In genomic region chr10:24614726-24615125, GRCm38 (mm10) we compare ENCODE assay signal across 22 mouse cellular contexts. TPM values are rescaled to one million over a fixed set of nuclear protein-coding genes. Genes with fewer than 3 reads are reported as not detected.
A peak's percentile ranks its signal among the peaks of the same experiment; 100 is the strongest.
DNase-seq lines count a peak whose midpoint lies in the region; ATAC-seq and TF ChIP-seq lines count a peak whose summit lies in the region.
"Had no signal": no experiment of that assay in that cellular context is flagged by ENCODE, and none has a peak within 500 bp of the region (broad histone marks: within the 10 kb centered on the region; RNA-seq: fewer than 3 reads in every experiment).

No protein-coding gene starts in this region.

- no peaks in the 10 kb centered on the region for H3K4me1 ChIP-seq in heart, embryonic 10.5 days
- H3K4me1 ChIP-seq in heart, embryonic 12.5 days (replicated peaks): peaks cover 7% of the 10 kb centered on the region; the same call in 1 of the 2 replicates
- no peaks in the 10 kb centered on the region for H3K4me1 ChIP-seq in intestine, embryonic 16.5 days (ENCODE audit: control insufficient read depth, insufficient read depth, low read length)
- H3K4me1 ChIP-seq in intestine, embryonic 15.5 days (replicated peaks): no peaks in the 10 kb centered on the region
- no peaks in the 10 kb centered on the region for H3K4me1 ChIP-seq in midbrain, embryonic 11.5 days (ENCODE audit: control insufficient read depth, insufficient read depth, low read length)
- no peaks in the 10 kb centered on the region for H3K4me1 ChIP-seq in midbrain, embryonic 15.5 days
- H3K4me1 ChIP-seq in intestine, postnatal 0 days (replicated peaks; ENCODE audit: control insufficient read depth, insufficient read depth, low read length): no peaks in the 10 kb centered on the region

- WGBS in heart, embryonic 10.5 days: 80% methylated on average over 4 of the region's 4 CpGs
- 81% methylated on average over 4 of the region's 4 CpGs for WGBS in heart, embryonic 12.5 days
- 84% methylated on average over 4 of the region's 4 CpGs for WGBS in intestine, embryonic 16.5 days
- 89% methylated on average over 4 of the region's 4 CpGs for WGBS in intestine, embryonic 15.5 days
- 85% methylated on average over 4 of the region's 4 CpGs for WGBS in midbrain, embryonic 11.5 days
- WGBS in midbrain, embryonic 15.5 days: 92% methylated on average over 4 of the region's 4 CpGs
- 70% methylated on average over 4 of the region's 4 CpGs for WGBS in intestine, postnatal 0 days

- no peaks in the 10 kb centered on the region for H3K9me3 ChIP-seq in heart, embryonic 10.5 days
- H3K9me3 ChIP-seq in heart, embryonic 12.5 days (replicated peaks): no peaks in the 10 kb centered on the region
- no peaks in the 10 kb centered on the region for H3K9me3 ChIP-seq in intestine, embryonic 16.5 days (ENCODE audit: control insufficient read depth, low read length)
- no peaks in the 10 kb centered on the region for H3K9me3 ChIP-seq in intestine, embryonic 15.5 days
- no peaks in the 10 kb centered on the region for H3K9me3 ChIP-seq in midbrain, embryonic 11.5 days (ENCODE audit: control insufficient read depth, low read length)
- no peaks in the 10 kb centered on the region for H3K9me3 ChIP-seq in midbrain, embryonic 15.5 days
- H3K9me3 ChIP-seq in intestine, postnatal 0 days (ENCODE audit: control insufficient read depth): no peaks in the 10 kb centered on the region
- H3K9me3 ChIP-seq: G1E had no signal

- H3K27ac ChIP-seq in heart, embryonic 10.5 days: no peak overlapping the region
- H3K27ac ChIP-seq in heart, embryonic 12.5 days (ENCODE audit: poor library complexity, severe bottlenecking): no peak overlapping the region
- H3K27ac ChIP-seq in intestine, embryonic 16.5 days (ENCODE audit: low read length): no peak overlapping the region
- no peak overlapping the region for H3K27ac ChIP-seq in intestine, embryonic 15.5 days
- no peak overlapping the region for H3K27ac ChIP-seq in midbrain, embryonic 11.5 days (ENCODE audit: low read depth, low read length)
- no peak overlapping the region for H3K27ac ChIP-seq in midbrain, embryonic 15.5 days
- H3K27ac ChIP-seq in intestine, postnatal 0 days (ENCODE audit: low read depth, low read length): no peak overlapping the region

- H3K4me3 ChIP-seq in heart, embryonic 10.5 days: no peak overlapping the region
- H3K4me3 ChIP-seq in heart, embryonic 12.5 days: no peak overlapping the region
- no peak overlapping the region for H3K4me3 ChIP-seq in intestine, embryonic 16.5 days (ENCODE audit: low read length)
- H3K4me3 ChIP-seq in intestine, embryonic 15.5 days (replicated peaks): no peak overlapping the region
- no peak overlapping the region for H3K4me3 ChIP-seq in midbrain, embryonic 11.5 days (ENCODE audit: low read depth, low read length)
- H3K4me3 ChIP-seq in midbrain, embryonic 15.5 days: no peak overlapping the region
- H3K4me3 ChIP-seq in intestine, postnatal 0 days (ENCODE audit: low read depth, low read length): no peak overlapping the region

- no peak for TF ChIP-seq CTCF in intestine, postnatal 0 days (IDR thresholded peaks at IDR 0.05; ENCODE audit: low read depth)

- no peak overlapping the region for H3K9ac ChIP-seq in heart, embryonic 12.5 days
- no peak overlapping the region for H3K9ac ChIP-seq in intestine, embryonic 16.5 days (ENCODE audit: low read depth, low read length)
- H3K9ac ChIP-seq in intestine, embryonic 15.5 days: no peak overlapping the region
- H3K9ac ChIP-seq in midbrain, embryonic 11.5 days (ENCODE audit: low read length): no peak overlapping the region
- no peak overlapping the region for H3K9ac ChIP-seq in midbrain, embryonic 15.5 days
- no peak overlapping the region for H3K9ac ChIP-seq in intestine, postnatal 0 days (ENCODE audit: low read depth, low read length)

- no peaks in the 10 kb centered on the region for H3K36me3 ChIP-seq in heart, embryonic 10.5 days
- no peaks in the 10 kb centered on the region for H3K36me3 ChIP-seq in heart, embryonic 12.5 days
- H3K36me3 ChIP-seq in intestine, embryonic 16.5 days (ENCODE audit: control insufficient read depth, insufficient read depth, low read length): no peaks in the 10 kb centered on the region
- no peaks in the 10 kb centered on the region for H3K36me3 ChIP-seq in intestine, embryonic 15.5 days
- H3K36me3 ChIP-seq in midbrain, embryonic 11.5 days (ENCODE audit: control insufficient read depth, insufficient read depth, low read length): no peaks in the 10 kb centered on the region
- H3K36me3 ChIP-seq in midbrain, embryonic 15.5 days (replicated peaks): no peaks in the 10 kb centered on the region
- H3K36me3 ChIP-seq in intestine, postnatal 0 days (ENCODE audit: control insufficient read depth, insufficient read depth): no peaks in the 10 kb centered on the region
- H3K36me3 ChIP-seq: G1E had no signal

- H3K4me2 ChIP-seq in heart, embryonic 12.5 days: no peak overlapping the region
- no peak overlapping the region for H3K4me2 ChIP-seq in intestine, embryonic 16.5 days (ENCODE audit: low read depth, low read length)
- no peak overlapping the region for H3K4me2 ChIP-seq in intestine, embryonic 15.5 days (replicated peaks)
- H3K4me2 ChIP-seq in midbrain, embryonic 11.5 days: no peak overlapping the region
- no peak overlapping the region for H3K4me2 ChIP-seq in midbrain, embryonic 15.5 days
- H3K4me2 ChIP-seq in intestine, postnatal 0 days (replicated peaks; ENCODE audit: low read depth): no peak overlapping the region

- no peaks in the 10 kb centered on the region for H3K27me3 ChIP-seq in heart, embryonic 10.5 days (ENCODE audit: insufficient read depth, poor library complexity, severe bottlenecking)
- no peaks in the 10 kb centered on the region for H3K27me3 ChIP-seq in heart, embryonic 12.5 days (replicated peaks)
- H3K27me3 ChIP-seq in intestine, embryonic 16.5 days (replicated peaks; ENCODE audit: control insufficient read depth, insufficient read depth, low read length): no peaks in the 10 kb centered on the region
- no peaks in the 10 kb centered on the region for H3K27me3 ChIP-seq in intestine, embryonic 15.5 days (replicated peaks)
- no peaks in the 10 kb centered on the region for H3K27me3 ChIP-seq in midbrain, embryonic 11.5 days (ENCODE audit: control insufficient read depth, insufficient read depth, low read length)
- H3K27me3 ChIP-seq in midbrain, embryonic 15.5 days (replicated peaks): no peaks in the 10 kb centered on the region
- no peaks in the 10 kb centered on the region for H3K27me3 ChIP-seq in intestine, postnatal 0 days (replicated peaks; ENCODE audit: control insufficient read depth, insufficient read depth, low read length)
- H3K27me3 ChIP-seq: CH12.LX, Patski had no signal

- DNase-seq in heart, embryonic 10.5 days (ENCODE audit: low spot score): peak; percentile 9
- DNase-seq in midbrain, embryonic 11.5 days (ENCODE audit: low spot score, missing footprints): peak; percentile 79
- DNase-seq in embryo, embryonic 10.5 days (ENCODE audit: low spot score): no peak
- DNase-seq: adrenal gland, adult 2 months; adrenal gland, adult 8-10 months; adrenal gland, postnatal 10 days; adrenal gland, postnatal 14 days; adrenal gland, postnatal 25 days; adrenal gland, postnatal 36 days; B cell, adult 2 months; cerebellum, adult 11 months; cerebellum, adult 11-12 months had no signal

- no peak for ATAC-seq in heart, embryonic 12.5 days (ENCODE audit: insufficient number of reproducible peaks, low FRiP score)
- ATAC-seq in intestine, embryonic 16.5 days: peak; percentile 13; the same call in 1 of the 2 replicates
- ATAC-seq in intestine, embryonic 15.5 days: no peak
- no peak for ATAC-seq in midbrain, embryonic 11.5 days (ENCODE audit: low FRiP score)
- no peak for ATAC-seq in midbrain, embryonic 15.5 days (replicated peaks)
- peak; percentile 73 for ATAC-seq in intestine, postnatal 0 days
- ATAC-seq: activated CD4-positive, CD25-positive, alpha-beta regulatory T cell, adult 4 months; CD4-positive, CD25-positive, alpha-beta regulatory T cell, adult 4 months; Patski had no signal

RNA-seq across cellular contexts. Expression of gene Ccn2, which starts 19.5 kb away (rescaled TPM):
- polyA plus RNA-seq in heart, embryonic 10.5 days (2016; fragmentation: Nextera tagmentation; extraction: Ambion mirVana): 20.5 and 32.0 TPM in 2 replicates
- polyA plus RNA-seq in heart, embryonic 12.5 days (2016; fragmentation: Nextera tagmentation; extraction: Ambion mirVana): 56.8 and 60.1 TPM in 2 replicates
- polyA plus RNA-seq in intestine, embryonic 16.5 days (2015; fragmentation: Nextera tagmentation; extraction: Ambion mirVana): 8.9 and 12.7 TPM in 2 replicates
- 9.3 and 10.1 TPM in 2 replicates for polyA plus RNA-seq in intestine, embryonic 15.5 days (2015; fragmentation: Nextera tagmentation; extraction: Ambion mirVana)
- 3.2 and 3.8 TPM in 2 replicates for polyA plus RNA-seq in midbrain, embryonic 11.5 days (2014; fragmentation: Nextera tagmentation; extraction: Ambion mirVana)
- polyA plus RNA-seq in midbrain, embryonic 15.5 days (2015; fragmentation: Nextera tagmentation; extraction: Ambion mirVana): 3.5 and 4.6 TPM in 2 replicates
- 7.8 and 10.2 TPM in 2 replicates for polyA plus RNA-seq in intestine, postnatal 0 days (2015; fragmentation: Nextera tagmentation; extraction: Ambion mirVana)
- polyA plus RNA-seq: activated CD4-positive, CD25-positive, alpha-beta regulatory T cell, adult 4 months; CD4-positive, CD25-positive, alpha-beta regulatory T cell, adult 4 months; G1E had no signal

Comparison
In these comparisons a context has a peak if more than half of its experiments do, and no peak if none do; other contexts are left out.
1. ATAC-seq: peak in intestine, embryonic 16.5 days (single experiment) and intestine, postnatal 0 days (single experiment); none in heart, embryonic 12.5 days (single experiment), intestine, embryonic 15.5 days (single experiment), midbrain, embryonic 11.5 days (single experiment) and midbrain, embryonic 15.5 days (single experiment).